Mouse (Mus musculus) E14TG2a.4 (cell line): ENCODE results near the gene Alpk3.

Source experiments
- CTCF ChIP-seq: conservative IDR thresholded peaks from 2 replicates; pipeline ENCODE4 v1.5.1; 2014; ENCODE audit warnings: low read length
- NANOG ChIP-seq: IDR thresholded peaks from 2 replicates; pipeline ENCODE4 v1.6.1; 2014; ENCODE audit warnings: borderline replicate concordance, low read length, mixed read lengths
- POU5F1 ChIP-seq: IDR thresholded peaks from 2 replicates; pipeline ENCODE4 v1.6.1; 2014; ENCODE audit warnings: low read length, borderline replicate concordance

DNA sequence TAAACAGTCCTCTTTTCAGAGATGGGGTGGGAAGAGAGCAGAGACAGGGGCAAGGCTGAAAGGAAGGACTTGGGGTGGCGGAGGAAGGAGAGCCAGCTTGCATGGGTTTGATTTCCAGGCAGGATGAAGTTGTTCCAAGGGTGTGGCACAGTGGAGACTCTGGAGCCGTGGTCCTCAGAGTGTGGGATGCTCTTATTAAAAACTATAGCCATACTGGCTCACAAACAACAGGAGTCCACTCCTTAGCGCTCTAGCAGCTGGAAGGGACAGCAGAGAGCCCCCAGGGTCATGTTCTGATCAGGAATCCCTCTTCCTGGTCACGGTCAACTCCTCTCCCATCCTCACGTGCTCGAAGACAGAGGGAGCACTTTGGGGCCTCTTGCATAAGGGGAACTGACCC is 76.0 kb downstream of the Alpk3 start:
- TF ChIP-seq CTCF (no peak), NANOG (no peak), POU5F1 (no peak)
